Mouse (Mus musculus) limb, embryonic 14.5 days (tissue): ENCODE measurements around the gene Rnpep. TPM values are rescaled to one million over a fixed set of nuclear protein-coding genes. Genes with fewer than 3 reads are reported as not detected.

Experiments used
- ATAC-seq: fragments of 200-750 bp; cut with Nextera tagmentation; 2 replicates; pipeline ENCODE4 v1.8.0; 2017; ENCODE audit warnings: low read depth, moderate number of reproducible peaks, moderate TSS enrichment; ENCODE audit not compliant: low FRiP score
- DNase-seq: peaks from one replicate; pipeline ENCODE4 v3.0.0-alpha.2; 2015; ENCODE audit warnings: low spot score
- H3K27ac ChIP-seq: fragments of 300-500 bp; sonication (generic); replicated peaks from 2 replicates; pipeline ENCODE4 v1.5.1; 2014; ENCODE audit warnings: low read depth, mild to moderate bottlenecking, low read length, moderate library complexity, mixed read lengths
- H3K27me3 ChIP-seq: fragments of 300-500 bp; sonication (generic); 2 replicates; pipeline ENCODE4 v1.6.1; 2014; ENCODE audit warnings: low read length, mixed read lengths; ENCODE audit not compliant: control insufficient read depth, insufficient read depth
- H3K36me3 ChIP-seq: fragments of 300-500 bp; sonication (generic); 2 replicates; pipeline ENCODE4 v1.6.1; 2014; ENCODE audit warnings: mild to moderate bottlenecking, low read length, moderate library complexity, mixed read lengths; ENCODE audit not compliant: control insufficient read depth, insufficient read depth
- H3K4me1 ChIP-seq: fragments of 300-500 bp; sonication (generic); 2 replicates; pipeline ENCODE4 v1.6.1; 2014; ENCODE audit warnings: antibody characterized with exemption, low read length, mixed read lengths; ENCODE audit not compliant: control insufficient read depth, insufficient read depth
- H3K4me2 ChIP-seq: fragments of 300-500 bp; sonication (generic); replicated peaks from 2 replicates; pipeline ENCODE4 v1.6.1; 2014; ENCODE audit warnings: low read depth, mild to moderate bottlenecking, low read length, moderate library complexity; ENCODE audit not compliant: severe bottlenecking
- H3K4me3 ChIP-seq: fragments of 300-500 bp; sonication (generic); replicated peaks from 2 replicates; pipeline ENCODE4 v1.5.1; 2014; ENCODE audit warnings: low read length
- H3K9ac ChIP-seq: fragments of 300-500 bp; sonication (generic); 2 replicates; pipeline ENCODE4 v1.6.1; 2014; ENCODE audit warnings: mild to moderate bottlenecking, low read depth, low read length, moderate library complexity; ENCODE audit not compliant: severe bottlenecking
- H3K9me3 ChIP-seq: fragments of 300-500 bp; sonication (generic); 2 replicates; pipeline ENCODE4 v1.6.1; 2016; ENCODE audit warnings: low read length; ENCODE audit not compliant: control insufficient read depth
- POLR2A ChIP-seq: fragments of 200-500 bp; IDR thresholded peaks from 2 replicates; pipeline ENCODE4 v1.8.0; 2012; ENCODE audit warnings: inconsistent platforms, mild to moderate bottlenecking, moderate library complexity, borderline replicate concordance; ENCODE audit not compliant: insufficient read depth, insufficient read length; ENCODE audit errors: extremely low read depth
- WGBS: fragments of 180-500 bp; shearing (Covaris S2); extraction: QIAGEN DNeasy Blood & Tissue Kit; methylation state at CpG from one replicate; pipeline ENCODE4 v1.1.7; 2014; 5-methylcytosine and 5-hydroxymethylcytosine counted together
- polyA plus RNA-seq, 2 experiments: library from polyadenylated mRNA; depleted of rRNA in 1 of 2; stranded (reverse) in 1 of 2; unstranded in 1 of 2; fragments of >200 nt; fragmentation: Nextera tagmentation in 1 of 2; extraction: Ambion mirVana in 1 of 2; gene quantifications; 2 replicates each; pipeline versions ENCODE4 v1.2.1 to v1.2.3; 2012 to 2014

The Rnpep gene
- polyA plus RNA-seq, 2 experiments, result 39.4 to 77.0 TPM

DNA sequence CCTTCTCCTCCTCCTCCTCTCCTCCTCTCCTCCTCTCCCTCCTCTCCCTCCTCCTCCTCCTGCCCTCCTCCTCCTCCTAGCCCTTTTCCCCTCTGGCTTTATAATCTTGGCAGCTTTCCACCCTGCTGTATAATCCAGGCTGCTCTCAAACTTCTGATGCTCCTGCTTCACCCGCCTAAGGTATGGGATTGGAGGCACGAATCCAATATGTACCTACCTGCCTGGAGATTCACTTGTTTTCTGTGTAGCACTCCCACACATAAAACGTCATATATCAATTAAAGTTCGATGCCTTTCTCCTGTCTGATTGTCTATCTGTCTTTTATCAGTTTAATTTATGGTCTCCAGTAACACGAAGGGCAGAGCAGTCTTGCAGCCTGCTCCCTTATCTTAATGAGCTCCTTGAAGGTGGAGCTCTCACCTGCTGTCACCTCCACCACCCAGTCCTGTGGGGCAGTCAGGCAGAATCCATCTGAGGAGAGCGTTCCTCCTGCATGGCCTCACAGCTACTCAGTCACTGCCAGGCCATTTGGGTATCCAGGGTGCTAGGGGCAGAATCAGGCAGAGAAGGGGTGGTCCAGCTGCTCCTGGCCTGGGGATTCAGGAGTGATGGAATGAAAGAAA, 58.8 kb downstream of the Rnpep start:
- DNase-seq, result no peak
- Histone ChIP-seq H3K4me2 (no peak overlapping the region), H3K4me3 (no peak overlapping the region), H3K4me1 (0 out of 2 replicates have a peak, but pooled peaks cover 2% of the 10 kb centered on the region), H3K27me3 (no peaks in the 10 kb centered on the region), H3K9ac (no peak overlapping the region), H3K27ac (no peak overlapping the region), H3K36me3 (no peaks in the 10 kb centered on the region), H3K9me3 (no peaks in the 10 kb centered on the region)
- no peak for TF ChIP-seq POLR2A
- ATAC-seq, result no peak
- 33% methylated on average over 6 of the region's 6 CpGs for WGBS

DNA sequence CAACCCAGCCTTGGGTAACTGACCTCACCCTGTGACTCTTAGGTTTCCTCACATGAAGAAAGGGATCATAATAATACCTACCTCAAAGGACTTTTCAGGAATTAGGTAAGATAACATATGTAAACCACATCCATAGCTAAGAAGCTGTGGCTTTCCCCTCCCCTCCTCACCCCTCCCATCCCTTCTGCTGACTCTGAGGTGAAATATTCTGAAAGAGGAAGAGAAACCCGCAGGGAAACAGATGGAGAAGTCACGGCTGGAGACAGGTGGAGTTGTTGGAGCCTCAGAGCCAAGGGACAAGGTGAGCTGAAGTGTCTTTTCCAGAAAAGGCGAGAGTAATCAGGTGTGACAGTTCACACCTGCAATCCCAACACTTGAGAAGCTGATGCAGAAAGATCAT, 59.7 kb downstream of the Rnpep start:
- no peak overlapping the region for H3K9ac ChIP-seq
- ATAC-seq (no peak), DNase-seq (no peak)
- 0 out of 2 replicates have a peak, but pooled peaks cover 2% of the 10 kb centered on the region for H3K4me1 ChIP-seq
- no peaks in the 10 kb centered on the region for H3K27me3 ChIP-seq
- H3K4me2 ChIP-seq, result no peak overlapping the region
- 67% methylated on average over 3 of the region's 3 CpGs for WGBS
- no peak for TF ChIP-seq POLR2A
- no peak overlapping the region for H3K4me3 ChIP-seq
- H3K9me3 ChIP-seq, result no peaks in the 10 kb centered on the region
- H3K36me3 ChIP-seq, result no peaks in the 10 kb centered on the region
- H3K27ac ChIP-seq, result no peak overlapping the region

DNA sequence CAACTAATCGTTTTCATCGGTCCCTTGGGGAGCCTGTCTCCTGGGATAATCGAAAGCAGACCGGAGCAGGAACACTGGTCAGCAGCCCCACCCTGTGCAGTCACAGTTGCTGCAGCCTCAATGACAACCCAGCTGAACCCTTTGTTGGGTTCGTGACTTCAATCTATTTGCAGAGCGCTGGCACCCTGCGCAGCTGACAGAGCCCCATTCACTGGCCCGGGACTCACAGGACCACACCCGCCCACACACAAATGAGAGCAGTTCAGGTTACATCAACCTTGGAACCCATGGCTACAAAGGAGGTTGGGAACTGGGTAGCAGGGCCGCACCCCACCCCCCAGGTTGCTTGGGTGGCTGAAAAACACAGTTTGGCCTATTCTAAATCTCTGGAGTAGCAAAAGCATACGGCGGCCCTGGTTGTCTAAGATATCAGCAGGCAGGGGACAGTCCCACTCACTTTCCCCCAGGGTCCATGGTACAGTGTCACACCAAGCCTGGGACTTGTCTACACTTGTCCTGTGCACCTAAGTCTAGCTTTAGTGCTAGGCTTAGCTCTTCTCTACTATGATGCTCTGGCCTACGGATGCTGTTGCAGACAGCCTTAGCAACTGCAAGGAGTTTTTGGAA, 66.2 kb downstream of the Rnpep start:
- Histone ChIP-seq H3K36me3 (no peaks in the 10 kb centered on the region), H3K4me3 (no peak overlapping the region), H3K4me1 (no peaks in the 10 kb centered on the region), H3K9ac (no peak overlapping the region), H3K4me2 (no peak overlapping the region), H3K27me3 (no peaks in the 10 kb centered on the region), H3K9me3 (no peaks in the 10 kb centered on the region), H3K27ac (no peak overlapping the region)
- WGBS, result 45% methylated on average over 13 of the region's 13 CpGs
- no peak for DNase-seq
- no peak for ATAC-seq
- TF ChIP-seq POLR2A, result no peak

DNA sequence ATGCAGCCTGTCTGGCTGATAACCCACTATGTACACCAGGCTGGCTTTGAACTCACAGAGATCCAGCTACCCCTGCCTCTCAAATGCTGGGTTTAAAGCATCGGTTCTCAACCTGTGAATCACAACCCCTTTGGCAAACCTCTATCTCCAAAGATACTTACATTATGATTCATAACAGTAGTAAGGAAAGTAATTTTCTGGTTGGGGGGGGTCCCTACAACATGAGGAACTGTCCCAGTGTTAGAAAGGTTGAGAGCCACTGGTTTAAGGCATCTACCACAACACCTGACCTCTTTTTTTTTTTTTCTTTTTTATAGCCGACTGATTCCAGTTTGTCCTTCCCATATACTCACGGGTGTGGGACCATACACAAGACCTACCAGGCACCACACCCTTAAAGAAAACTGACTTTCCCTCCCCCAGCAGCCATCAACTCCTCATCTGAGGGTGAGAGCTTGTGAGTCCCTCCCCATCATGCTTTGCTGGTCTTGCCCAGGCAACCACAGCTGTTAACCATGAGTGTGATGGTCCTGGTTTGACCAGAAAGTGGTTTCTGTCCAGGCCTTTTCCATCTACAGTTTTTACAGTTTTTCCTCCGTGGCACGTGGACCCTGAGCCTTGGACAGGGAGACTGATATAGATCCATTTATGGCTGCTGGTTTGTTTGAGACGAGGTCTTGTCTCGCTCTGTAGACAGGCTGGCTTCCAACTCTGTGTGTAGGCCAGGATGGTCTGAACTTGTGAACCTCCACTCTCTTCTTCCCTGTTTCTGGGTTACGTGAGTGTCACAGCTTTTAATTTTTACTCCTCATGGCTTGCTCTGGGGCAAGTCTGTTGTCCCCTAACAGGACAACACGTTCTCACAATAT, 69.9 kb downstream of the Rnpep start:
- no peak for TF ChIP-seq POLR2A
- ATAC-seq, result no peak
- Histone ChIP-seq H3K27me3 (no peaks in the 10 kb centered on the region), H3K9ac (no peak overlapping the region), H3K9me3 (no peaks in the 10 kb centered on the region), H3K4me3 (no peak overlapping the region), H3K4me2 (no peak overlapping the region), H3K36me3 (no peaks in the 10 kb centered on the region), H3K4me1 (no peaks in the 10 kb centered on the region), H3K27ac (no peak overlapping the region)
- 84% methylated on average over 9 of the region's 9 CpGs for whole genome bisulfite sequencing
- no peak for DNase-seq

Other genes starting within 250 kb of the Rnpep start
- 3.2 and 4.2 TPM in 2 replicates for gene Lgr6, start 178.8 kb downstream of the Rnpep start, polyA plus RNA-seq (2012; rRNA removed)
- gene Lgr6, start 178.8 kb downstream of the Rnpep start, polyA plus RNA-seq (2014; fragmentation: Nextera tagmentation; extraction: Ambion mirVana), result 8.3 and 9.5 TPM in 2 replicates
- gene Ptpn7, start 151.4 kb downstream of the Rnpep start, polyA plus RNA-seq (2012; rRNA removed), result 3.6 and 3.9 TPM in 2 replicates
- gene Ptpn7, start 151.4 kb downstream of the Rnpep start, polyA plus RNA-seq (2014; fragmentation: Nextera tagmentation; extraction: Ambion mirVana), result 3.1 and 4.2 TPM in 2 replicates
- 88.1 and 88.8 TPM in 2 replicates for gene Arl8a, start 137.3 kb downstream of the Rnpep start, polyA plus RNA-seq (2012; rRNA removed)
- 54.5 and 67.1 TPM in 2 replicates for gene Arl8a, start 137.3 kb downstream of the Rnpep start, polyA plus RNA-seq (2014; fragmentation: Nextera tagmentation; extraction: Ambion mirVana)
- gene Gpr37l1, start 116.4 kb downstream of the Rnpep start, polyA plus RNA-seq (2012; rRNA removed), result 0.08 and 0.13 TPM in 2 replicates
- gene Gpr37l1, start 116.4 kb downstream of the Rnpep start, polyA plus RNA-seq (2014; fragmentation: Nextera tagmentation; extraction: Ambion mirVana), result 0.14 TPM in 1 of 2 replicates, not detected in the other
- gene Elf3, start 25.5 kb downstream of the Rnpep start, polyA plus RNA-seq (2012; rRNA removed), result 2.3 and 2.8 TPM in 2 replicates
- gene Elf3, start 25.5 kb downstream of the Rnpep start, polyA plus RNA-seq (2014; fragmentation: Nextera tagmentation; extraction: Ambion mirVana), result 4.5 and 6.4 TPM in 2 replicates
- gene Timm17a, start 29.7 kb upstream of the Rnpep start, polyA plus RNA-seq (2012; rRNA removed), result 51.7 and 56.1 TPM in 2 replicates
- 180 and 187 TPM in 2 replicates for gene Timm17a, start 29.7 kb upstream of the Rnpep start, polyA plus RNA-seq (2014; fragmentation: Nextera tagmentation; extraction: Ambion mirVana)
- 0.33 and 0.59 TPM in 2 replicates for gene Lmod1, start 40.7 kb upstream of the Rnpep start, polyA plus RNA-seq (2012; rRNA removed)
- 0.43 and 0.56 TPM in 2 replicates for gene Lmod1, start 40.7 kb upstream of the Rnpep start, polyA plus RNA-seq (2014; fragmentation: Nextera tagmentation; extraction: Ambion mirVana)
- 26.5 and 39.2 TPM in 2 replicates for gene Shisa4, start 91.2 kb upstream of the Rnpep start, polyA plus RNA-seq (2012; rRNA removed)
- 25.9 and 28.7 TPM in 2 replicates for gene Shisa4, start 91.2 kb upstream of the Rnpep start, polyA plus RNA-seq (2014; fragmentation: Nextera tagmentation; extraction: Ambion mirVana)
- 145 and 208 TPM in 2 replicates for gene Ipo9, start 146.4 kb upstream of the Rnpep start, polyA plus RNA-seq (2012; rRNA removed)
- gene Ipo9, start 146.4 kb upstream of the Rnpep start, polyA plus RNA-seq (2014; fragmentation: Nextera tagmentation; extraction: Ambion mirVana), result 116 and 142 TPM in 2 replicates